Mouse (Mus musculus) heart, postnatal 25 days (tissue): ENCODE results near the gene Carhsp1. TPM values are rescaled to one million over a fixed set of nuclear protein-coding genes. Genes with fewer than 3 reads are reported as not detected.

Source experiments
- microRNA-seq: library from miRNA; unstranded; fragments of <30 nt; microRNA quantifications from one replicate; pipeline ENCODE4 v1.2.0, GENCODE M21; 2022
- total RNA-seq, 2 experiments: library from RNA; stranded (reverse); gene quantifications; 2 replicates each; pipeline ENCODE4 v1.2.3; 2021

Carhsp1 gene
- total RNA-seq, 2 experiments from 2014 or later = 17.6 to 20.9 TPM

Small RNA genes lying within 50 kb of the gene (microRNA-seq; reads per million reads assigned to microRNA genes)
- gene Gm22137 = not detected

Other genes with a start within 250 kb of the Carhsp1 start
- gene Tmem114, start 247.0 kb downstream of the Carhsp1 start, total RNA-seq = not detected
- 10 to 100 TPM; 28.6 to 33.1 TPM for gene Mettl22, start 201.4 kb downstream of the Carhsp1 start, total RNA-seq
- 1 to 10 TPM; 5.5 to 5.6 TPM for gene Abat, start 158.7 kb downstream of the Carhsp1 start, total RNA-seq
- 10 to 100 TPM; 29.8 to 30.8 TPM for gene Pmm2, start 34.5 kb downstream of the Carhsp1 start, total RNA-seq
- 10 to 100 TPM; 17.0 to 18.0 TPM for gene Tmem186, start 34.4 kb downstream of the Carhsp1 start, total RNA-seq
- gene Gm5767, start 8.6 kb upstream of the Carhsp1 start, total RNA-seq = not detected
- gene Usp7, start 120.2 kb upstream of the Carhsp1 start, total RNA-seq = 10 to 100 TPM; 44.2 to 52.5 TPM
- gene 1810013L24Rik, start 157.9 kb upstream of the Carhsp1 start, total RNA-seq = 100 to 1,000 TPM in 1 of 2 experiments, 10 to 100 TPM in 1; 97.2 to 125 TPM